Mouse (Mus musculus): Measurements from ENCODE around the gene Gab1. TPM values are rescaled to one million over a fixed set of nuclear protein-coding genes. Genes with fewer than 3 reads are reported as not detected.

Gene Gab1
- polyA plus RNA-seq, 1 experiment from 2014 or later = 13.0 TPM

GRCm38 (mm10) chr8:80830724-80831566 is 49.4 kb downstream of the Gab1 start:
- Histone ChIP-seq H3K27me3 (ENCODE audit: low read depth, poor library complexity, severe bottlenecking) (no peaks in the 10 kb centered on the region), H3K36me3 (no peaks in the 10 kb centered on the region), H3K27ac (replicated peaks) (no peak overlapping the region), H3K4me1 (peaks cover 24% of the 10 kb centered on the region), H3K4me3 (no peak overlapping the region), H3K9me3 (replicated peaks) (no peaks in the 10 kb centered on the region)
- DNase-seq (ENCODE audit: low spot score) = no peak
- WGBS = 82% methylated on average over 11 of the region's 11 CpGs

GRCm38 (mm10) chr8:80830141-80830540 is 50.2 kb downstream of the Gab1 start:
- Histone ChIP-seq H3K27ac (replicated peaks) (no peak overlapping the region), H3K36me3 (no peaks in the 10 kb centered on the region), H3K4me3 (no peak overlapping the region), H3K27me3 (ENCODE audit: low read depth, poor library complexity, severe bottlenecking) (no peaks in the 10 kb centered on the region), H3K9me3 (replicated peaks) (no peaks in the 10 kb centered on the region), H3K4me1 (peaks cover 19% of the 10 kb centered on the region)
- 79% methylated on average over 7 of the region's 7 CpGs for WGBS
- DNase-seq (ENCODE audit: low spot score) = no peak

DNA sequence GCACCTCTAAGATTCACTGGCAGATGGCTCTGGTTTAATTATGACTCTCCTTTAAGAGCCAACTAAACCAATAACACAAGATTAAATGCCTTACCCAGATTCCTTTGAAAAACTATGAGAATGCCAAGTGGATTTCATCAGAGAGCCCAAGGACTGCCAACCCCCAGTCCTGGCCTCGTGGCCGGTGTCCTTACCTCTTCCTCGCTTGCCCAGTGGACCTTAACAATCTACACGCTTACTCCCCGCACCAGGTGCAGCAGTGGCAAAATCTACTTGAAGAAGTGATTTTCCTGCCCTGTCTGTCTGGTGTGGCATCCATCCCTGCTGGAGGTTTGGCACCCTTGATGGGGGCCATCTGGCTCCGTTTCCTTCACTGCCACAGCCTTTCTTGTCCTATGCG is 53.3 kb downstream of the Gab1 start:
- Histone ChIP-seq H3K36me3 (no peaks in the 10 kb centered on the region), H3K4me3 (no peak overlapping the region), H3K9me3 (replicated peaks) (no peaks in the 10 kb centered on the region), H3K27me3 (ENCODE audit: low read depth, poor library complexity, severe bottlenecking) (no peaks in the 10 kb centered on the region), H3K27ac (replicated peaks) (no peak overlapping the region), H3K4me1 (peaks cover 36% of the 10 kb centered on the region)
- 90% methylated on average over 7 of the region's 7 CpGs for WGBS
- DNase-seq (ENCODE audit: low spot score) = no peak

DNA sequence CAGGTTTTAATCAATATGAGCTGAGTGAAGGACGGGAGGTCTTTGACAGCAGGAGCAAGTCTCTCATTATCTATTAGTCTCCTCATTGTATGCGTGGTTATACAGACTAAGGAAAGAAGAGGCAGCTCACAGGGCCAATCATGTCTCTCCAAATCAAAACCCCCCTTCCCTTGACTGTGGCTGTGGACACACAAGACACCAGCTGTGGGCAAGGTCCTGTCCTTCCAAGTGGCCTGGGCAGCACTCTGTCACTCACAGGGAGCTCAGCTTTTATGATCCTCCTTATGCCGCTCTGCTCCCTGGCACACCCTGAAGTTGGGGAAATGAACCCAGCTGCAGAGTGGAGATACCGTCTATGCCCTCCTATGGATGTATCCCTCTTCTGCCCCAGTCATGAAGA is 55.2 kb downstream of the Gab1 start:
- Histone ChIP-seq H3K4me1 (peaks cover 24% of the 10 kb centered on the region), H3K4me3 (no peak overlapping the region), H3K27ac (replicated peaks) (peak overlapping the region; percentile 13), H3K27me3 (ENCODE audit: low read depth, poor library complexity, severe bottlenecking) (no peaks in the 10 kb centered on the region), H3K36me3 (no peaks in the 10 kb centered on the region), H3K9me3 (replicated peaks) (no peaks in the 10 kb centered on the region)
- no peak for DNase-seq (ENCODE audit: low spot score)
- 72% methylated on average over 4 of the region's 4 CpGs for WGBS

GRCm38 (mm10) chr8:80824426-80824825 is 55.9 kb downstream of the Gab1 start:
- 64% methylated on average over 5 of the region's 5 CpGs for WGBS

GRCm38 (mm10) chr8:80823250-80823649 is 57.1 kb downstream of the Gab1 start:
- WGBS = 84% methylated on average over 5 of the region's 5 CpGs
- DNase-seq (ENCODE audit: low spot score) = no peak
- Histone ChIP-seq H3K4me1 (peaks cover 22% of the 10 kb centered on the region), H3K9me3 (replicated peaks) (no peaks in the 10 kb centered on the region), H3K36me3 (no peaks in the 10 kb centered on the region), H3K27ac (replicated peaks) (no peak overlapping the region), H3K4me3 (no peak overlapping the region), H3K27me3 (ENCODE audit: low read depth, poor library complexity, severe bottlenecking) (no peaks in the 10 kb centered on the region)

More at GRCm38 (mm10) chr8:80824426-80824825, 55.9 kb downstream of the Gab1 start:
- H3K27me3 ChIP-seq (ENCODE audit: low read depth, poor library complexity, severe bottlenecking) = no peaks in the 10 kb centered on the region
- no peaks in the 10 kb centered on the region for H3K9me3 ChIP-seq (replicated peaks)
- no peak for DNase-seq (ENCODE audit: low spot score)
- no peak overlapping the region for H3K27ac ChIP-seq (replicated peaks)
- peaks cover 22% of the 10 kb centered on the region for H3K4me1 ChIP-seq
- H3K4me3 ChIP-seq = no peak overlapping the region
- H3K36me3 ChIP-seq = no peaks in the 10 kb centered on the region

- H3K4me3 ChIP-seq = no peak overlapping the region
- H3K9me3 ChIP-seq (replicated peaks) = no peaks in the 10 kb centered on the region
- no peak overlapping the region for H3K27ac ChIP-seq (replicated peaks)
- H3K4me1 ChIP-seq = peaks cover 22% of the 10 kb centered on the region
- no peak for DNase-seq (ENCODE audit: low spot score)
- no peaks in the 10 kb centered on the region for H3K27me3 ChIP-seq (ENCODE audit: low read depth, poor library complexity, severe bottlenecking)
- H3K36me3 ChIP-seq = no peaks in the 10 kb centered on the region
- 88% methylated on average over 12 of the region's 12 CpGs for WGBS
Measured at GRCm38 (mm10) chr8:80821367-80822225, 58.7 kb downstream of the Gab1 start.

DNA sequence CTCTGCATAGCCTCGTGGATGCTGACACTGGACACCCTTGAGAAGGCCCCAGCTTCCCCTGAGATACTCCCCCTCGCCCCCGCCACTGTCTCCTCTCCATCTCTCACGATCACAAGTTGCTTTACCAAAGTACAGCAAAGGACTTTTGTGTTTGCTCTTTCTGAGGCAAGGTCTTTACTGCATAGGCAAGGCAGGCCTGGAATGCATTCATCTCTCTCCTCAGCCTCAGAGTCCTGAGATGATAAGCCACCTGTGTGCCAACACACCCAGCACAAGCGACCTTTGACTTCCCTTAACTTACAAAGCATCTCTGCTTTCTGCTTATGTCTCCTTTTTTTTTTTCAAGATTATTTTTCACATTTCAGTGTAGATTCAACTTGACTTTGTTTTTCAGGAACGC is 61.3 kb downstream of the Gab1 start:
- no peaks in the 10 kb centered on the region for H3K9me3 ChIP-seq (replicated peaks)
- H3K4me3 ChIP-seq = no peak overlapping the region
- H3K4me1 ChIP-seq = peaks cover 15% of the 10 kb centered on the region; the same call in 1 of the 2 replicates
- no peak for DNase-seq (ENCODE audit: low spot score)
- no peak overlapping the region for H3K27ac ChIP-seq (replicated peaks)
- 82% methylated on average over 6 of the region's 6 CpGs for WGBS
- H3K27me3 ChIP-seq (ENCODE audit: low read depth, poor library complexity, severe bottlenecking) = no peaks in the 10 kb centered on the region
- no peaks in the 10 kb centered on the region for H3K36me3 ChIP-seq

DNA sequence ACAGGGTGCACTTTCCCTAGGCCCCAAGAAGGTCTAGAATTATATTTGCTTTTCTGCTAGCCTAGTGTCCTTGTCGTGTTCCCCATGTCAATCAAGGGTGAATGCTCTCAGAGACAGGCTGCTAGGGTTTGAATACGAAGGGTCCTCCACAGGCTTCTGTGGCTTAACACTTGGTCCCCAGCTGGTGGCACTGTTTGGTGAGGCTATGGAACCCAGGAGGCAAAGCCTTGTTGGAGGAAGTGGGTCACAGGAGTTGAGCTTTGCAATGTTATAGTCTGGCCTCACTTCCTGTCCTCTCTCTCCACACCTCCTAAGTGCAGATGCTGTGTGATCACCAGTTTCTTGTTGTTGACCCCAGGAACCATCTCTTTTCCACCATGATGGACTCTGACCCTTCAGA is 63.3 kb downstream of the Gab1 start:
- H3K4me1 ChIP-seq = peaks cover 9% of the 10 kb centered on the region; the same call in 1 of the 2 replicates
- H3K9me3 ChIP-seq (replicated peaks) = no peaks in the 10 kb centered on the region
- no peak overlapping the region for H3K27ac ChIP-seq (replicated peaks)
- no peak overlapping the region for H3K4me3 ChIP-seq
- DNase-seq (ENCODE audit: low spot score) = no peak
- no peaks in the 10 kb centered on the region for H3K27me3 ChIP-seq (ENCODE audit: low read depth, poor library complexity, severe bottlenecking)
- WGBS = 93% methylated on average over 2 of the region's 2 CpGs
- no peaks in the 10 kb centered on the region for H3K36me3 ChIP-seq

- no peak for DNase-seq (ENCODE audit: low spot score)
- H3K4me1 ChIP-seq = peaks cover 9% of the 10 kb centered on the region; the same call in 1 of the 2 replicates
- no peak overlapping the region for H3K4me3 ChIP-seq
- H3K27me3 ChIP-seq (ENCODE audit: low read depth, poor library complexity, severe bottlenecking) = no peaks in the 10 kb centered on the region
- no peaks in the 10 kb centered on the region for H3K9me3 ChIP-seq (replicated peaks)
- no peak overlapping the region for H3K27ac ChIP-seq (replicated peaks)
- no peaks in the 10 kb centered on the region for H3K36me3 ChIP-seq
- 92% methylated on average over 6 of the region's 6 CpGs for WGBS
Measured at GRCm38 (mm10) chr8:80815179-80815578, 65.1 kb downstream of the Gab1 start.

GRCm38 (mm10) chr8:80814087-80814791 is 66.1 kb downstream of the Gab1 start:
- no peak for DNase-seq (ENCODE audit: low spot score)
- Histone ChIP-seq H3K27ac (replicated peaks) (no peak overlapping the region), H3K27me3 (ENCODE audit: low read depth, poor library complexity, severe bottlenecking) (no peaks in the 10 kb centered on the region), H3K36me3 (no peaks in the 10 kb centered on the region), H3K9me3 (replicated peaks) (no peaks in the 10 kb centered on the region), H3K4me3 (no peak overlapping the region), H3K4me1 (peaks cover 9% of the 10 kb centered on the region; the same call in 1 of the 2 replicates)
- WGBS = 81% methylated on average over 13 of the region's 13 CpGs

DNA sequence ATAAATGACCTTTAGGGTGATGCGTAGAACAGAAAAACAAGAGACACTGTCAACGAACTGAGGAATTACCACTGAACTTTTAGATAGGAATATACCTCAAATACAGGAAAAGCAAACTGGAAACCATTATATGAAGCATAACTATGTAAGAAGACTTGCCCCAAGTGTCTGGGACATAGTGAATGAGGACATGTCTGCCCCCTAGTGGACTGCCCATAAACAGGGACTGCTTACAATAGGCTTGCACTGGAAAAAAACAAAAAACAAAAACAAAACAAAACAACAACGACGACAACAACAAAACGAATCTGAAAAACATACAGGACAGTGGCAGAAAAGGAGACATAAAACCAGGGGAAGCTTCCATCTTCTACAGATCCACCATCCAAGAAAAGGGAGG is 66.9 kb downstream of the Gab1 start:
- Histone ChIP-seq H3K27me3 (ENCODE audit: low read depth, poor library complexity, severe bottlenecking) (no peaks in the 10 kb centered on the region), H3K4me3 (no peak overlapping the region), H3K4me1 (peaks cover 12% of the 10 kb centered on the region), H3K36me3 (no peaks in the 10 kb centered on the region), H3K9me3 (replicated peaks) (no peaks in the 10 kb centered on the region), H3K27ac (replicated peaks) (no peak overlapping the region)
- no peak for DNase-seq (ENCODE audit: low spot score)
- 84% methylated on average over 5 of the region's 5 CpGs for WGBS

Measured in midbrain, embryonic 10.5 days (tissue).